Mouse (Mus musculus) embryo, embryonic 10.5 days (tissue): ENCODE results near the gene Wipf3.
A peak's percentile ranks its signal among the peaks of the same experiment; 100 is the strongest.

Experiments
- DNase-seq: peaks from one replicate; pipeline ENCODE4 v3.0.0-alpha.2; 2015; ENCODE audit warnings: low spot score

Gene Wipf3

GRCm38 (mm10) chr6:54429447-54430194, at the start of gene Wipf3:
Wipf3 (plus strand) TSS chr6:54429603.
- peak; percentile 71 for DNase-seq

- DNase-seq: peak; percentile 83
These were observed 46.8 kb upstream of the Wipf3 start for GRCm38 (mm10) chr6:54382636-54383035.

GRCm38 (mm10) chr6:54383893-54384524, 45.4 kb upstream of the Wipf3 start:
- no peak for DNase-seq

- DNase-seq: no peak
These were observed 44.6 kb upstream of the Wipf3 start for GRCm38 (mm10) chr6:54384777-54385176.

- peak; percentile 34 for DNase-seq
These were observed 43.0 kb upstream of the Wipf3 start for GRCm38 (mm10) chr6:54386429-54386828.

- no peak for DNase-seq
These were observed 42.4 kb upstream of the Wipf3 start for GRCm38 (mm10) chr6:54387044-54387443.

GRCm38 (mm10) chr6:54387751-54388150, 41.7 kb upstream of the Wipf3 start:
- no peak for DNase-seq

- DNase-seq: peak; percentile 34
These were observed 40.6 kb upstream of the Wipf3 start for GRCm38 (mm10) chr6:54388690-54389275.

GRCm38 (mm10) chr6:54391765-54392164, 37.6 kb upstream of the Wipf3 start:
- peak; percentile 87 for DNase-seq

- DNase-seq: no peak
These were observed 35.5 kb upstream of the Wipf3 start for GRCm38 (mm10) chr6:54393886-54394285.

GRCm38 (mm10) chr6:54399194-54399923, 30.0 kb upstream of the Wipf3 start:
- DNase-seq: no peak

- DNase-seq: no peak
These were observed 27.9 kb upstream of the Wipf3 start for GRCm38 (mm10) chr6:54401503-54401902.

GRCm38 (mm10) chr6:54404916-54405315, 24.5 kb upstream of the Wipf3 start:
- no peak for DNase-seq

- no peak for DNase-seq
These were observed 23.3 kb upstream of the Wipf3 start for GRCm38 (mm10) chr6:54406116-54406515.

GRCm38 (mm10) chr6:54409271-54409670, 20.1 kb upstream of the Wipf3 start:
- DNase-seq: no peak

- DNase-seq: no peak
These were observed 19.0 kb upstream of the Wipf3 start for GRCm38 (mm10) chr6:54410451-54410850.

- no peak for DNase-seq
These were observed 17.8 kb upstream of the Wipf3 start for GRCm38 (mm10) chr6:54411591-54411990.

- no peak for DNase-seq
These were observed 16.5 kb upstream of the Wipf3 start for GRCm38 (mm10) chr6:54412879-54413278.

GRCm38 (mm10) chr6:54425230-54425629, 4.2 kb upstream of the Wipf3 start:
- DNase-seq: no peak

- peak; percentile 33 for DNase-seq
These were observed 455 bp upstream of the Wipf3 start for GRCm38 (mm10) chr6:54428850-54429446.

GRCm38 (mm10) chr6:54430221-54430620, 818 bp downstream of the Wipf3 start:
- DNase-seq: no peak

- no peak for DNase-seq
These were observed 2.4 kb downstream of the Wipf3 start for GRCm38 (mm10) chr6:54431761-54432160.
